Mouse (Mus musculus) neural tube, embryonic 14.5 days (tissue): Measurements from ENCODE around the gene Irx3. TPM values are rescaled to one million over a fixed set of nuclear protein-coding genes. Genes with fewer than 3 reads are reported as not detected.

Experiments
- ATAC-seq: fragments of 200-750 bp; cut with Nextera tagmentation; 2 replicates; pipeline ENCODE4 v1.8.0; 2017; ENCODE audit warnings: low read depth, mild to moderate bottlenecking, moderate TSS enrichment, moderate library complexity
- H3K27ac ChIP-seq: fragments of 300-500 bp; sonication (generic); 2 replicates; pipeline ENCODE4 v1.5.1; 2014; ENCODE audit warnings: low read depth, mild to moderate bottlenecking, control low read depth, low read length, moderate library complexity, mixed read lengths
- H3K27me3 ChIP-seq: fragments of 300-500 bp; sonication (generic); 2 replicates; pipeline ENCODE4 v1.6.1; 2014; ENCODE audit warnings: low read length; ENCODE audit not compliant: control insufficient read depth, insufficient read depth
- H3K36me3 ChIP-seq: fragments of 300-500 bp; sonication (generic); 2 replicates; pipeline ENCODE4 v1.6.1; 2014; ENCODE audit warnings: low read length, mixed read lengths; ENCODE audit not compliant: control insufficient read depth, insufficient read depth
- H3K4me1 ChIP-seq: fragments of 300-500 bp; sonication (generic); 2 replicates; pipeline ENCODE4 v1.6.1; 2014; ENCODE audit warnings: low read length; ENCODE audit not compliant: control insufficient read depth, insufficient read depth
- H3K4me2 ChIP-seq: fragments of 300-500 bp; sonication (generic); 2 replicates; pipeline ENCODE4 v1.6.1; 2014; ENCODE audit warnings: mild to moderate bottlenecking, low read depth, low read length, control low read depth
- H3K4me3 ChIP-seq: fragments of 300-500 bp; sonication (generic); 2 replicates; pipeline ENCODE4 v1.5.1; 2014; ENCODE audit warnings: low read depth, low read length, control low read depth, mixed read lengths
- H3K9ac ChIP-seq: fragments of 300-500 bp; sonication (generic); replicated peaks from 2 replicates; pipeline ENCODE4 v1.6.1; 2014; ENCODE audit warnings: low read depth, mild to moderate bottlenecking, control low read depth, low read length, mixed read lengths
- H3K9me3 ChIP-seq: fragments of 300-500 bp; sonication (generic); 2 replicates; pipeline ENCODE4 v1.6.1; 2016; ENCODE audit warnings: low read length; ENCODE audit not compliant: control insufficient read depth
- WGBS: fragments of 180-500 bp; shearing (Covaris S2); extraction: QIAGEN DNeasy Blood & Tissue Kit; methylation state at CpG from one replicate; pipeline ENCODE4 v1.1.7; 2014; 5-methylcytosine and 5-hydroxymethylcytosine counted together
- polyA plus RNA-seq: library from polyadenylated mRNA; unstranded; fragments of >200 nt; fragmentation: Nextera tagmentation; extraction: Ambion mirVana; gene quantifications from 2 replicates; pipeline ENCODE4 v1.2.1, GENCODE M21; 2014

The Irx3 gene
- polyA plus RNA-seq, 1 experiment from 2014 or later: 4.1 TPM

DNA sequence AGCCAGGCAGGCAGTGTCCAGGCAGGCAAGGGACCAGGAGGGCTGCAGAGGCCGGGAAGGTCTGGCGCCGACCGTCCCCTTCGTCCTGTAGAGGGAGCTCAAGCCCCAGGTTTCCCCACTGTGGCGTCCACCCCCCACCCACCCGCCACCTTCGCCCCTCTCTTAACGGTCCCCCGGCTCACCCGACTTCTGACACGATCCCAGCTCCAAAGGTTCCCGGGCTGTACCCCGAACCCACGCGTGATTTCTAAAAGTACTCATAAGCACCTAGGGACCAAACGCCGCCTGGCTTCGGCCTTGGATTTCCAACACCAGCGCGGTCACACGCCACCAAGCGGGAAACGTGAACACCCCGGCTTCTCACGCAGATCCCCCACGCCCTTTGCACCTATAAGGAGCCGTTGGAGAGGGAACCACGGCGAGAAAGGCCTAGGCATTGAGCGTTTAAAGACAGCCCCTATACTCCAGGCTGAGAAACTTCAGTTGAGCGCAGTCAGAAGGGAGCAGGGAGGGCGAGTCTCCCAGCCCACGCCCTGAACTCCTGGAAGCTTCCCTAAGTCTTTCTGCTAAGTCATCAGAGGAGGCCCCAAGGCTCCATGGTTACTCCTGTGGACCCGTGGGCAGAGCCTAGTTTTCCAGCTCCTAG, 4.1 kb downstream of the Irx3 start:
- no peaks in the 10 kb centered on the region for H3K9me3 ChIP-seq
- H3K27ac ChIP-seq: no peak overlapping the region
- H3K9ac ChIP-seq: no peak overlapping the region
- peak overlapping the region; percentile 22 for H3K4me3 ChIP-seq
- peaks cover 22% of the 10 kb centered on the region for H3K4me1 ChIP-seq
- peak overlapping the region; percentile 46 for H3K4me2 ChIP-seq
- WGBS: under 1% methylated on average over 35 of the region's 35 CpGs
- ATAC-seq: no peak; the same call in 1 of the 2 replicates
- H3K36me3 ChIP-seq: no peaks in the 10 kb centered on the region
- H3K27me3 ChIP-seq: peaks cover 33% of the 10 kb centered on the region

DNA sequence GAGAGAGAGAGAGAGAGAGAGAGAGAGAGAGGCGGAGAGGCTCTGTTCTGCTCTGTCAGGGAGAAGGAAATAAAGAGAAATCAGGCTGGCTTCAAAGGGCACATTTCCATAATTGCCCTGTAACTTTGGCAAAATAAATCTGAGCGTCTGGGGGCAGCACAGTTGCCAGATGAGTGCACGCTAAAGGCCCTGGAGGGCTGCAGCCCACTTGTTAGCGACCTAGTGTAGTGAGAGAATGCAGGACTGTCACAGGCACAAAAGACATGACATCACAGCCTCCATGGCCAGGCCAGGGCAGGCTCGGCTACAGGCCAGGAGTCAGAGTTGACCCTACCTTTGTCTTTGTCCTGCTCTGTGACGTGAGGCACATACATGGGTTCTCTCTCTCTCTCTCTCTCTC, 8.0 kb downstream of the Irx3 start:
- peaks cover 18% of the 10 kb centered on the region for H3K27me3 ChIP-seq

DNA sequence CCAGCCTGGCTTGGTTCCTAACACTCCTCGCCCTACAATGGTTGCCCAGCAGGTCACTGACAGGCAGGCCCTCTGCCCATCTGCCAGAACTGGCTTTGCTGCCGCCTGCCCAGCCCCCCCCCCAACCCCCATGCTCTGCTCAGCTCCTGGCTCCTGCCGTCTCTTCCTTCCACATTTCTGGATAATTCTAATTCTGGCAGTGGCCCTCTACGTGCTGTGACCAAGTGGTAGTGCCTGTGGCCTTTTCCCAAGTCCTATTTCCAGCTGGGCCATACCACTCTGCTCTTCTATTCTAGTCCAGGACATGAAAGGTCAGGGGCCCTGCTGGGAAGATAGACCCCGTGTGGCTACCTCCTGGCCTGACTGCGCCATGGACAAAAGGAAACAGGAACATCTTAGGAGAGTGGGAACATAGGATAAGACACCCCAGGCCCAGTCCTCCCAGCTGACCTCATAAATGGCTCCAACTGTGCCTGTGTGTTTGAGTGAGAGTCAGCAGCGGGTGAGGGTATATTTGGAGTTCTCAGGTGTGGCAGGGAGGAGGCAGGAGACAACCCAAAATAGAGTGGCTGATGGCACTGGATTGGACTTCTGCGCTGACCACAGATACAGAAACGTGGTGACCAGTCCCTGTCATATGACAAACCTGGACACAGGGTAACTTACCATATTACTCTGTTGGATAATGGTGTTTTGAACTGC, 14.5 kb downstream of the Irx3 start:
- no peaks in the 10 kb centered on the region for H3K36me3 ChIP-seq
- H3K4me2 ChIP-seq: no peak overlapping the region
- ATAC-seq: no peak
- H3K27me3 ChIP-seq: no peaks in the 10 kb centered on the region
- no peak overlapping the region for H3K27ac ChIP-seq
- no peaks in the 10 kb centered on the region for H3K9me3 ChIP-seq
- 73% methylated on average over 9 of the region's 9 CpGs for WGBS
- H3K4me1 ChIP-seq: no peaks in the 10 kb centered on the region
- H3K9ac ChIP-seq: no peak overlapping the region
- H3K4me3 ChIP-seq: no peak overlapping the region

More for the DNA sequence above, 8.0 kb downstream of the Irx3 start:
- no peak; the same call in 1 of the 2 replicates for ATAC-seq
- WGBS: 5% methylated on average over 6 of the region's 6 CpGs
- Histone ChIP-seq H3K4me3 (no peak overlapping the region), H3K9ac (no peak overlapping the region), H3K4me2 (no peak overlapping the region), H3K27ac (no peak overlapping the region), H3K4me1 (0 out of 2 replicates have a peak, but pooled peaks cover 8% of the 10 kb centered on the region), H3K9me3 (no peaks in the 10 kb centered on the region), H3K36me3 (no peaks in the 10 kb centered on the region)

- no peak for ATAC-seq
- no peaks in the 10 kb centered on the region for H3K4me1 ChIP-seq
- H3K27me3 ChIP-seq: no peaks in the 10 kb centered on the region
- H3K36me3 ChIP-seq: no peaks in the 10 kb centered on the region
- H3K9me3 ChIP-seq: no peaks in the 10 kb centered on the region
- no peak overlapping the region for H3K4me3 ChIP-seq
- no peak overlapping the region for H3K27ac ChIP-seq
- no peak overlapping the region for H3K9ac ChIP-seq
- no peak overlapping the region for H3K4me2 ChIP-seq
- WGBS: 86% methylated on average over 5 of the region's 5 CpGs
These were observed 18.9 kb downstream of the Irx3 start for GRCm38 (mm10) chr8:91782940-91783339.

- H3K27ac ChIP-seq: no peak overlapping the region
- H3K27me3 ChIP-seq: no peaks in the 10 kb centered on the region
- WGBS: 79% methylated on average over 7 of the region's 7 CpGs
- no peak overlapping the region for H3K4me2 ChIP-seq
- no peak overlapping the region for H3K9ac ChIP-seq
- no peaks in the 10 kb centered on the region for H3K4me1 ChIP-seq
- H3K36me3 ChIP-seq: no peaks in the 10 kb centered on the region
- no peaks in the 10 kb centered on the region for H3K9me3 ChIP-seq
- no peak overlapping the region for H3K4me3 ChIP-seq
- ATAC-seq: no peak
These were observed 19.7 kb downstream of the Irx3 start for GRCm38 (mm10) chr8:91782201-91782600.

DNA sequence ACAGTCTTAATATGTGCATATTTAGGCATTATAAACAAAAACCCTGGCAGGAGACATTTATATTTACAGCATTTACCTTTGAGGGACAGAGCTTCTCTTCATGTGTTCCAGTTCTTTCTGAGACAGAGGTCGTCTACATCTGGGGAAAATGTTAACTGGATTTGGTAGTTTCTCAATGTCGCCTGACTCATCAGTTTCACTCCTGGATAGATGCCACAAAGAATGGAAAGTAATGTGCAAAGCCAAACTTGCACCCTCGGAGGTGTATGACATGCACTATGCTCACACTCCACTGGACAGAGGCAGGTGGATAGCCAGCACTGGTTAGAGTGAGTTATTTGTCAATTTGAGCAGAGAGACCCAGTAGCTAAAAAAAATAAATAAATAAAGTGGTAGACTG, 21.2 kb downstream of the Irx3 start:
- no peak overlapping the region for H3K4me3 ChIP-seq
- H3K27me3 ChIP-seq: no peaks in the 10 kb centered on the region
- no peaks in the 10 kb centered on the region for H3K36me3 ChIP-seq
- ATAC-seq: no peak
- H3K9ac ChIP-seq: no peak overlapping the region
- H3K4me2 ChIP-seq: no peak overlapping the region
- 82% methylated on average over 3 of the region's 3 CpGs for WGBS
- H3K9me3 ChIP-seq: no peaks in the 10 kb centered on the region
- no peak overlapping the region for H3K27ac ChIP-seq
- no peaks in the 10 kb centered on the region for H3K4me1 ChIP-seq

- no peaks in the 10 kb centered on the region for H3K27me3 ChIP-seq
- no peak overlapping the region for H3K4me3 ChIP-seq
- ATAC-seq: no peak
- 74% methylated on average over 6 of the region's 6 CpGs for WGBS
- H3K9me3 ChIP-seq: no peaks in the 10 kb centered on the region
- no peaks in the 10 kb centered on the region for H3K4me1 ChIP-seq
- no peak overlapping the region for H3K27ac ChIP-seq
- no peak overlapping the region for H3K4me2 ChIP-seq
- H3K9ac ChIP-seq: no peak overlapping the region
- no peaks in the 10 kb centered on the region for H3K36me3 ChIP-seq
These were observed 33.0 kb downstream of the Irx3 start for GRCm38 (mm10) chr8:91768857-91769256.

GRCm38 (mm10) chr8:91765411-91766034, 36.3 kb downstream of the Irx3 start:
- Histone ChIP-seq H3K9me3 (no peaks in the 10 kb centered on the region), H3K27me3 (no peaks in the 10 kb centered on the region), H3K36me3 (no peaks in the 10 kb centered on the region), H3K4me2 (no peak overlapping the region), H3K4me3 (no peak overlapping the region), H3K9ac (no peak overlapping the region), H3K27ac (no peak overlapping the region), H3K4me1 (no peaks in the 10 kb centered on the region)
- WGBS: 60% methylated on average over 8 of the region's 8 CpGs
- no peak for ATAC-seq

DNA sequence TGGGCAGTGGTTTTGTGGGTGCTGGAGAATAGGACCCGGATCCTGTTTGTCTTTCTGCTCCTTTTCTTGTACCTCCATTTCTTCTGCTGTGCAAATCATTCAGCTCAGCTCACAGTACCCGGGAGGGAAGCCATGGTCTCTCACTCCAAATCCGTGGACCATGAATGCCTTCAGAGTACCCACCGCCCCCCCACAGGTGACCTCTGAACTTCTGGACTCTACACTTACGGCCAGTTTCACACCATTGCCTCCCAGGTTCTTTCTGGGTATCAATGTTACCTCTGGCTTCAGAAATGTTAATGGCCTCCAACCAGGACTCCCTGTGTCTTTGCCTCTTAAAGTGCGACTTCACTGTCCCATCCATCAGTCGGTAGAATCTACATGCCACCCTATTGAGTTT, 46.3 kb downstream of the Irx3 start:
- no peak overlapping the region for H3K4me2 ChIP-seq
- ATAC-seq: no peak
- no peak overlapping the region for H3K27ac ChIP-seq
- H3K4me1 ChIP-seq: no peaks in the 10 kb centered on the region
- WGBS: 79% methylated on average over 7 of the region's 7 CpGs
- H3K9ac ChIP-seq: no peak overlapping the region
- H3K27me3 ChIP-seq: no peaks in the 10 kb centered on the region
- no peak overlapping the region for H3K4me3 ChIP-seq
- H3K36me3 ChIP-seq: no peaks in the 10 kb centered on the region
- H3K9me3 ChIP-seq: no peaks in the 10 kb centered on the region
